Mouse (Mus musculus): ENCODE measurements at regions not wholly inside any gene's neighbourhood (a gene's known extent, or its start where the extent isn't known, plus 50 kb on each side); places are given as distances from the start of the nearest gene placed in this dataset.

GRCm38 (mm10) chr13:26079362-26079761, 690.6 kb downstream of the Hdgfl1 start:
- H3K27ac ChIP-seq: no peak overlapping the region
- H3K9me3 ChIP-seq (ENCODE audit: low read length): no peaks in the 10 kb centered on the region
- no peaks in the 10 kb centered on the region for H3K27me3 ChIP-seq (ENCODE audit: insufficient read depth, low read length)
- no peak overlapping the region for H3K4me3 ChIP-seq (ENCODE audit: low read length)
- no peak for TF ChIP-seq CTCF (IDR thresholded peaks at IDR 0.05; ENCODE audit: low read depth)
- H3K9ac ChIP-seq (replicated peaks; ENCODE audit: low read length): no peak overlapping the region
- no peaks in the 10 kb centered on the region for H3K36me3 ChIP-seq (ENCODE audit: insufficient read depth, low read length)
- DNase-seq (ENCODE audit: low spot score) (no peak), ATAC-seq (no peak)
- 89% methylated on average over 1 of the region's 1 CpGs for WGBS
- H3K4me1 ChIP-seq (ENCODE audit: insufficient read depth, low read length): no peaks in the 10 kb centered on the region
- H3K4me2 ChIP-seq (ENCODE audit: low read depth, low read length): no peak overlapping the region

DNA sequence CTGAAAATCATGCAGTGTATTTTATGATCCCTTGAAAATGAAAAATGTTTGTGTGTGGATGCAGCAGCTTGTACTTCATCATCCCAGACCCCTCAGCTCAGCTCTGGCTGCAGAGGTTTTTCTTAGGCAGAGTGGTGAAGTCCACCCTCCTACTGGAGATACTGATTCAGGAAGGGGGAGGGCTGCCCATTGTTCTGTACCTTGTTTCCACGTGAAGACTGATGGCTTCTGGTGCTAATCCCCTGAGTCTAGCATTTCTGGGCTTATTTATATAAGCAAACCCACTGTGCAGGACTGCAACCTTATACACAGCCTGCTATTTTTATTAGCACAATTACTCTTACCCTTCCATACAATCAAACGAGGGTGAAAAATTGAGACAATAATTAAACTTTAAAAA, 708.6 kb downstream of the Hdgfl1 start:
- no peak for DNase-seq (ENCODE audit: low spot score)
- no peak for ATAC-seq

DNA sequence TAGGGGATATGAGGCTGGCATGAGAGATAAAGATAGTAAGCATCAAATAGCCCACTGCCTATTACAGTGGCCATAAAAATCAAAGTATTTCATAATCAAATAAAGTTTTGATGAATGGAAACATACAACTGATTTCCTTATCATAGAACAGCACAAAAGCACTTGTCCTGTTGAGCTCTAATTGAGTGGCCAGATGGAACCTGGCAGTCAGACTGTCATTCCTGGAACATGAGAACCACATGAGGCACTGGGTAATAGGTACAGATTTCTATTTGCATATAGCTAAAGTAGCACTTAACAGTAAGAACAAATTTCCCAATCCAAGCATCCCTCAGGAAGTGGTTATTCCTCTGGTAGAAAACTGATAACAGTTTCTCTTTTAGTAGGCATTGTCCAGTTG, 732.3 kb downstream of the Hdgfl1 start:
- Histone ChIP-seq H3K4me2 (ENCODE audit: low read depth, low read length) (no peak overlapping the region), H3K4me1 (ENCODE audit: insufficient read depth, low read length) (no peaks in the 10 kb centered on the region), H3K4me3 (ENCODE audit: low read length) (no peak overlapping the region), H3K9me3 (ENCODE audit: low read length) (no peaks in the 10 kb centered on the region), H3K27me3 (ENCODE audit: insufficient read depth, low read length) (no peaks in the 10 kb centered on the region), H3K36me3 (ENCODE audit: insufficient read depth, low read length) (no peaks in the 10 kb centered on the region), H3K9ac (replicated peaks; ENCODE audit: low read length) (no peak overlapping the region), H3K27ac (no peak overlapping the region)
- no peak for DNase-seq (ENCODE audit: low spot score)
- no peak for ATAC-seq
- TF ChIP-seq CTCF (IDR thresholded peaks at IDR 0.05; ENCODE audit: low read depth): no peak

More for the DNA sequence above, 708.6 kb downstream of the Hdgfl1 start:
- Histone ChIP-seq H3K9me3 (ENCODE audit: low read length) (no peaks in the 10 kb centered on the region), H3K9ac (replicated peaks; ENCODE audit: low read length) (no peak overlapping the region), H3K27ac (no peak overlapping the region), H3K4me1 (ENCODE audit: insufficient read depth, low read length) (no peaks in the 10 kb centered on the region), H3K36me3 (ENCODE audit: insufficient read depth, low read length) (no peaks in the 10 kb centered on the region), H3K4me2 (ENCODE audit: low read depth, low read length) (no peak overlapping the region), H3K4me3 (ENCODE audit: low read length) (no peak overlapping the region), H3K27me3 (ENCODE audit: insufficient read depth, low read length) (no peaks in the 10 kb centered on the region)
- 40% methylated on average over 2 of the region's 2 CpGs for WGBS
- TF ChIP-seq CTCF (IDR thresholded peaks at IDR 0.05; ENCODE audit: low read depth): no peak

DNA sequence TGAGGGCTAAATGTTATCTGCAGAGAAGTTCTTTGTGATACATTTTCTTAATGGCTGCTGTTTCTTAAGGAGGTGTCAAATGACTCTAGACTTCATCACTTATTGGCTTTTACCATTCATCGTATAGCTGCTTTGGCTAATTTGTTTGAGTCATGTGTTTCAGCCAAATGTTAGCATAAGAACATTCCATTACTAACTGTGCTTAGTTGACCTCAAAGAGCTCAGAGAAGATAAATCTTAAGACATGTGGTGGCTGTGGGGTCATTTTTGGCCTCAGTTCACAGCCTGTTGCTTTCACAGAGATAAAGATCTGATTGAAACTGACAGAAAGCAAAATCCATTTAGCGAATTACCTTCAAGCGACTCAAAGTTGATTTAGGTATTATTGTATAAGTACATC, 743.6 kb downstream of the Hdgfl1 start:
- Histone ChIP-seq H3K9ac (replicated peaks; ENCODE audit: low read length) (no peak overlapping the region), H3K27me3 (ENCODE audit: insufficient read depth, low read length) (no peaks in the 10 kb centered on the region), H3K27ac (no peak overlapping the region), H3K9me3 (ENCODE audit: low read length) (no peaks in the 10 kb centered on the region), H3K4me2 (ENCODE audit: low read depth, low read length) (no peak overlapping the region), H3K4me3 (ENCODE audit: low read length) (no peak overlapping the region), H3K4me1 (ENCODE audit: insufficient read depth, low read length) (no peaks in the 10 kb centered on the region), H3K36me3 (ENCODE audit: insufficient read depth, low read length) (no peaks in the 10 kb centered on the region)
- WGBS: 85% methylated on average over 3 of the region's 3 CpGs
- no peak for TF ChIP-seq CTCF (IDR thresholded peaks at IDR 0.05; ENCODE audit: low read depth)
- DNase-seq (ENCODE audit: low spot score) (no peak), ATAC-seq (no peak)

DNA sequence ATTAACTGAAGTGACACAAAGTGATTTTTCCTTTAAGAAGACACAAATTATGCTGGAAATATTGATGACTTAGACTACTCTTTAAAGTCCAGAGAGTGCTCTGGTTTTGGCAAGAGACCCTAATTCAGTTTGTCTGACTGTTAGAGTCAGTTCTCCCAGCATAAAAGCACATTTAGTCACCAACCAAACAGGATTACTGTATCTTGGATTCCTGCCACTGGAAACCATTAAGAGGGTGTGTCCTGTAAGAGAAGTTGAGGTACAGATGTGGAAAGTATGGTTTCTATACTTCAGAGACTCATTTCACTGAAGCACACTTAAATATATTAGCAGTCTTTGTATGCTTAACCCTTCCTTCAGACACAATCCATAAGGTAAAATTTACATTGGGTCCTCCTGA, 745.3 kb downstream of the Hdgfl1 start:
- DNase-seq (ENCODE audit: low spot score) (no peak), ATAC-seq (no peak)
- Histone ChIP-seq H3K36me3 (ENCODE audit: insufficient read depth, low read length) (no peaks in the 10 kb centered on the region), H3K27ac (no peak overlapping the region), H3K4me2 (ENCODE audit: low read depth, low read length) (no peak overlapping the region), H3K27me3 (ENCODE audit: insufficient read depth, low read length) (no peaks in the 10 kb centered on the region), H3K9me3 (ENCODE audit: low read length) (no peaks in the 10 kb centered on the region), H3K4me1 (ENCODE audit: insufficient read depth, low read length) (no peaks in the 10 kb centered on the region), H3K9ac (replicated peaks; ENCODE audit: low read length) (no peak overlapping the region), H3K4me3 (ENCODE audit: low read length) (no peak overlapping the region)
- TF ChIP-seq CTCF (IDR thresholded peaks at IDR 0.05; ENCODE audit: low read depth): no peak

DNA sequence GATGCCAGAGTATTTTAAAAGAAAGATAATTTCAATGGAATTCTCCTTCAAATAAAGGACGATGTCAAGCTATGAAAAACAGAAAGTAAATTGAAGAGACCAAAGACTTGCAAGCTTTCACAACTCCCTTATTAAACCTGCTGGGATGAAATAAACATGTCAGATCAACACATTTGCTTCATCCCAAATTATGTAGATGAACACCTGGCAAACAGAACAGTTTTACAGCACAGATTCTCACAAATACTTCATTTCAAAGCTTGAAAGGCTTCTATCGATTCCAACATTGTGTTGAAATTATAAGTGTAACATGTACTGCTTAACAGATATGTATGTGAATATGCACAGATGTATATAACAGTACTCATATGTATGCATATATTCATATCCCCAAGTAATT, 749.5 kb downstream of the Hdgfl1 start:
- DNase-seq (ENCODE audit: low spot score): no peak
- Histone ChIP-seq H3K4me1 (ENCODE audit: insufficient read depth, low read length) (no peaks in the 10 kb centered on the region), H3K9me3 (ENCODE audit: low read length) (no peaks in the 10 kb centered on the region), H3K4me3 (ENCODE audit: low read length) (no peak overlapping the region), H3K27me3 (ENCODE audit: insufficient read depth, low read length) (no peaks in the 10 kb centered on the region), H3K9ac (replicated peaks; ENCODE audit: low read length) (no peak overlapping the region), H3K36me3 (ENCODE audit: insufficient read depth, low read length) (no peaks in the 10 kb centered on the region), H3K27ac (no peak overlapping the region), H3K4me2 (ENCODE audit: low read depth, low read length) (no peak overlapping the region)
- no peak for ATAC-seq
- 85% methylated on average over 2 of the region's 2 CpGs for WGBS
- TF ChIP-seq CTCF (IDR thresholded peaks at IDR 0.05; ENCODE audit: low read depth): no peak

DNA sequence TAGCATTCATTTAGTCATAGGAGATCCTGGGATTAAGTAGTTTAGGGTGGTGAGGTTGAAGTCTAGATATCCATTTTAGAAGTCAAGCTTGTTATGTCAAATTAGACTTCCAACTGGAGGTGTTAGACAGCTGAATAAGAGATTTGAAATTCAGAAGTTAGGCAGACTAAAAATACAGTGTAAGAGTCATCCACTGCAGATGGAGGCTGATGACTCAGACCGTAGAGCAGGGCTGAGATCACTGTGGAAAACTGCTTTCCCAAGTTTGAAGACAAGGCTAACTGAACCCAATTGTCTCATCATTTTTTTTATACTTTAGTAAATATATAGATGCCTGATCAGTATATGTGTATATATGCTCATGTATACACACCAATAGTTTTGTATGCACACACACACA, 738.8 kb upstream of the Nrsn1 start:
- no peak overlapping the region for H3K4me3 ChIP-seq (ENCODE audit: low read length)
- H3K36me3 ChIP-seq (ENCODE audit: insufficient read depth, low read length): no peaks in the 10 kb centered on the region
- H3K27ac ChIP-seq: no peak overlapping the region
- no peaks in the 10 kb centered on the region for H3K27me3 ChIP-seq (ENCODE audit: insufficient read depth, low read length)
- no peaks in the 10 kb centered on the region for H3K9me3 ChIP-seq (ENCODE audit: low read length)
- DNase-seq (ENCODE audit: low spot score) (no peak), ATAC-seq (no peak)
- no peak overlapping the region for H3K4me2 ChIP-seq (ENCODE audit: low read depth, low read length)
- no peak overlapping the region for H3K9ac ChIP-seq (replicated peaks; ENCODE audit: low read length)
- TF ChIP-seq CTCF (IDR thresholded peaks at IDR 0.05; ENCODE audit: low read depth): no peak
- H3K4me1 ChIP-seq (ENCODE audit: insufficient read depth, low read length): no peaks in the 10 kb centered on the region
- WGBS: 95% methylated on average over 1 of the region's 1 CpGs
